Mouse (Mus musculus): ENCODE data around the gene Krt27. TPM values are rescaled to one million over a fixed set of nuclear protein-coding genes. Genes with fewer than 3 reads are reported as not detected.
A peak's percentile ranks its signal among the peaks of the same experiment; 100 is the strongest.

Gene Krt27
- total RNA-seq, 2 experiments from 2014 or later = not detected

DNA sequence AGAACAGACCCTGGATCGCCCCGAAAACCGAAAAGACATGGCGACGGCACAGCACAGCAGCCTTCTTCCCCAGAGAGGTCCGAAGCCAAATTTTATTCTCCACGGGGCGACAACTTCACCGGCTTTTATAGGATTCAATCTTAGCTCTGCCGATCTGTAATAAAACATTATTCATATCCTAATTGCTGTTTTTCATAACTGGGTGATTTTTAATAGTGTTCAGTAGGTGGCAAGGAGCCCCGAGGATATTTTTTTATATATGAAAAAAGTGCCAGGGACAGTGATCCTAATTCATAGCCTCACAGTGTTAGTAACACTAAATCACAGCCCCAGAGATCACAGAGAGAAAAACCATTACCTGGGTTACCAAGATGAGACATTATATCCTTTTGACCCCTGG lies 13.0 kb downstream of the Krt27 start, which contains the start of gene Krt26:
Gene Krt26, minus strand, starts transcription at position 101 of the 400 bp plus-strand sequence.
- ATAC-seq (replicated peaks; ENCODE audit: low FRiP score, low TSS enrichment, poor library complexity, severe bottlenecking) = no peak

DNA sequence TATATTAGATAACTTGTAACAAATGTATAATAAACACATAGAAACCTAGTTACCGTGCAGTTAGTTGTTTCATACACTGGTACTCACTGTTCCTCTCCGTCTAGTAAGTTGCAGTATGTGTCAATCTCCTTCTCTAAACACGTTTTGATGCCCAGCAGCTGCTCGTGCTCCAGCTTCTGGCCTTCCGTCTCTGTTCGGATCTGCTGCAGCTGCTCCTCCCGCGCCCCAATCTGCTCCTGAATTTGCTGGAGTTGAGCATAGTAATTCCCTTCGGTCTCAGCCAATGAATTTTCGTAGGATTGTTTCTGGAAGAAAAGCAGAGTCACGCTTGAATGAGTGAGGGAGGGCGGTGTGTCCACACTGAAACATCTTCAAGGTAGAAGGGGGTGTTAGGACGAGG lies 17.5 kb downstream of the Krt27 start:
- no peak for ATAC-seq (replicated peaks; ENCODE audit: low FRiP score, low TSS enrichment, poor library complexity, severe bottlenecking)

- ATAC-seq (replicated peaks; ENCODE audit: low FRiP score, low TSS enrichment, poor library complexity, severe bottlenecking) = no peak
These were observed 21.2 kb downstream of the Krt27 start for GRCm38 (mm10) chr11:99329655-99330054.

GRCm38 (mm10) chr11:99322851-99323250 lies 28.1 kb downstream of the Krt27 start, which contains the start of gene Krt25:
Gene Krt25, minus strand, starts transcription at chr11:99322951.
- no peak for ATAC-seq (replicated peaks; ENCODE audit: low FRiP score, low TSS enrichment, poor library complexity, severe bottlenecking)

- no peak for ATAC-seq (replicated peaks; ENCODE audit: low FRiP score, low TSS enrichment, poor library complexity, severe bottlenecking)
These were observed 29.8 kb downstream of the Krt27 start for GRCm38 (mm10) chr11:99321094-99321493.

- ATAC-seq (replicated peaks; ENCODE audit: low FRiP score, low TSS enrichment, poor library complexity, severe bottlenecking) = no peak
These were observed 31.8 kb downstream of the Krt27 start for GRCm38 (mm10) chr11:99319127-99319526.

GRCm38 (mm10) chr11:99316543-99316942 lies 34.4 kb downstream of the Krt27 start:
- no peak for ATAC-seq (replicated peaks; ENCODE audit: low FRiP score, low TSS enrichment, poor library complexity, severe bottlenecking)

GRCm38 (mm10) chr11:99314594-99314993 lies 36.3 kb downstream of the Krt27 start:
- ATAC-seq (replicated peaks; ENCODE audit: low FRiP score, low TSS enrichment, poor library complexity, severe bottlenecking) = no peak

DNA sequence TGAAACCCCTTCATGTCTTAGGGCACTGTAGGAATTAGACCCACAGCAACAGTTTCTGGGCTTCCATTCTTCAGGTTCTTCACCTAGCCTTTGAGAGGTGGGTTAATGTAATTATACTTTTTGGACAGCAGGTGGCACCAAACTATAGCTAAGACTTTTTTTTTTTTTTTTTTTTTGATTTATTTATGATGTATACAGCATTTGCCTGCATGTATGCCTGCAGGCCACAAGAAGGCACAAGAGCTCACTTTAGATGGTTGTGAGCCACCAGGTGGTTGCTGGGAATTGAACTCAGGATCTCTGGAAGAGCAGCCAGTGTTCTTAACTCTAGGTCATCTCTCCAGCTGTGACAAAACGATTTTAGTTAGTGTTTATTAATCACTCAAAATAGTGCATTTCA lies 40.0 kb downstream of the Krt27 start:
- ATAC-seq (replicated peaks; ENCODE audit: low FRiP score, low TSS enrichment, poor library complexity, severe bottlenecking) = peak; percentile 47; the same call in 1 of the 2 replicates

DNA sequence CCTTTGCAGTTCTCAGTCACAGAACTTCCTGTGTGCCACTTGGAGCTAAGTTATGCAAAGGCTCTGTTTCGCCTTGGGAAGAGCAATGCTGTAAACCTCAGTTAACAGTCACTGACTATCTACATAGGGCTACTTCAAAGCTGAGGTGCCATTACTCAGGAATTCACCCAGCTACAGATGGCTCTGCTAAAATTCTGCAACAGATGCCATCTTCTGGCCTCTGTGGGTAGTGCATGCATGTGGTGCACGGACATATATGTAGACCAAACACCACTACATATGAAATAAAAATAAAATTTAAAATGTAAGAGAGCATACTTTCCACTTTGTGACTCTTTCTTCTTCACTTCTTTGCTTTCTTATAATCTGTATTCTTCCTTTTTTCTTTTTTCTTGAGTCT lies 43.3 kb downstream of the Krt27 start:
- ATAC-seq (replicated peaks; ENCODE audit: low FRiP score, low TSS enrichment, poor library complexity, severe bottlenecking) = peak; percentile 67

Other genes starting within 250 kb of the Krt27 start
- gene Ccr7, start 196.0 kb downstream of the Krt27 start, total RNA-seq (2014; fragmentation: Nextera tagmentation) = 0.47 TPM in 1 of 2 replicates, not detected in the other
- gene Ccr7, start 196.0 kb downstream of the Krt27 start, total RNA-seq (2017) = not detected in 2 replicates
- gene Smarce1, start 120.1 kb downstream of the Krt27 start, total RNA-seq (2014; fragmentation: Nextera tagmentation) = 113 and 114 TPM in 2 replicates
- 223 and 323 TPM in 2 replicates for gene Smarce1, start 120.1 kb downstream of the Krt27 start, total RNA-seq (2017)
- gene Krt222, start 107.0 kb downstream of the Krt27 start, total RNA-seq (2014; fragmentation: Nextera tagmentation) = not detected in 2 replicates
- not detected in 2 replicates for gene Krt222, start 107.0 kb downstream of the Krt27 start, total RNA-seq (2017)
- gene Krt24, start 65.8 kb downstream of the Krt27 start, total RNA-seq (2014; fragmentation: Nextera tagmentation) = not detected in 2 replicates
- not detected in 2 replicates for gene Krt24, start 65.8 kb downstream of the Krt27 start, total RNA-seq (2017)
- not detected in 2 replicates for gene Krt25, start 28.2 kb downstream of the Krt27 start, total RNA-seq (2014; fragmentation: Nextera tagmentation)
- not detected in 2 replicates for gene Krt25, start 28.2 kb downstream of the Krt27 start, total RNA-seq (2017)
- gene Krt26, start 13.1 kb downstream of the Krt27 start, total RNA-seq (2014; fragmentation: Nextera tagmentation) = not detected in 2 replicates
- gene Krt26, start 13.1 kb downstream of the Krt27 start, total RNA-seq (2017) = not detected in 2 replicates
- gene Krt28, start 23.8 kb upstream of the Krt27 start, total RNA-seq (2014; fragmentation: Nextera tagmentation) = not detected in 2 replicates
- not detected in 2 replicates for gene Krt28, start 23.8 kb upstream of the Krt27 start, total RNA-seq (2017)
- 0.59 and 4.9 TPM in 2 replicates for gene Krt10, start 38.3 kb upstream of the Krt27 start, total RNA-seq (2014; fragmentation: Nextera tagmentation)
- gene Krt10, start 38.3 kb upstream of the Krt27 start, total RNA-seq (2017) = not detected in 2 replicates
- not detected in 2 replicates for gene Krt12, start 71.2 kb upstream of the Krt27 start, total RNA-seq (2014; fragmentation: Nextera tagmentation)
- not detected in 2 replicates for gene Krt12, start 71.2 kb upstream of the Krt27 start, total RNA-seq (2017)
- gene Krt20, start 87.0 kb upstream of the Krt27 start, total RNA-seq (2014; fragmentation: Nextera tagmentation) = not detected in 2 replicates
- gene Krt20, start 87.0 kb upstream of the Krt27 start, total RNA-seq (2017) = not detected in 2 replicates
- not detected in 2 replicates for gene Krt23, start 142.0 kb upstream of the Krt27 start, total RNA-seq (2014; fragmentation: Nextera tagmentation)
- not detected in 2 replicates for gene Krt23, start 142.0 kb upstream of the Krt27 start, total RNA-seq (2017)
- gene Krt39, start 170.2 kb upstream of the Krt27 start, total RNA-seq (2014; fragmentation: Nextera tagmentation) = not detected in 2 replicates
- not detected in 2 replicates for gene Krt39, start 170.2 kb upstream of the Krt27 start, total RNA-seq (2017)
- not detected in 2 replicates for gene Krt40, start 192.1 kb upstream of the Krt27 start, total RNA-seq (2014; fragmentation: Nextera tagmentation)
- gene Krt40, start 192.1 kb upstream of the Krt27 start, total RNA-seq (2017) = not detected in 2 replicates
- not detected in 2 replicates for gene Krtap3-3, start 199.8 kb upstream of the Krt27 start, total RNA-seq (2014; fragmentation: Nextera tagmentation)
- not detected in 2 replicates for gene Krtap3-3, start 199.8 kb upstream of the Krt27 start, total RNA-seq (2017)
- not detected in 2 replicates for gene Krtap3-2, start 205.7 kb upstream of the Krt27 start, total RNA-seq (2014; fragmentation: Nextera tagmentation)
- not detected in 2 replicates for gene Krtap3-2, start 205.7 kb upstream of the Krt27 start, total RNA-seq (2017)
- not detected in 2 replicates for gene Gm11939, start 208.4 kb upstream of the Krt27 start, total RNA-seq (2014; fragmentation: Nextera tagmentation)
- gene Gm11939, start 208.4 kb upstream of the Krt27 start, total RNA-seq (2017) = not detected in 2 replicates
- gene Krtap3-1, start 215.5 kb upstream of the Krt27 start, total RNA-seq (2014; fragmentation: Nextera tagmentation) = not detected in 2 replicates
- gene Krtap3-1, start 215.5 kb upstream of the Krt27 start, total RNA-seq (2017) = not detected in 2 replicates
- not detected in 2 replicates for gene Krtap1-5, start 229.9 kb upstream of the Krt27 start, total RNA-seq (2014; fragmentation: Nextera tagmentation)
- gene Krtap1-5, start 229.9 kb upstream of the Krt27 start, total RNA-seq (2017) = not detected in 2 replicates
- gene Krtap1-4, start 232.6 kb upstream of the Krt27 start, total RNA-seq (2014; fragmentation: Nextera tagmentation) = not detected in 2 replicates
- not detected in 2 replicates for gene Krtap1-4, start 232.6 kb upstream of the Krt27 start, total RNA-seq (2017)
- gene Krtap1-3, start 240.2 kb upstream of the Krt27 start, total RNA-seq (2014; fragmentation: Nextera tagmentation) = not detected in 2 replicates
- not detected in 2 replicates for gene Krtap1-3, start 240.2 kb upstream of the Krt27 start, total RNA-seq (2017)
- gene Krtap9-3, start 247.0 kb upstream of the Krt27 start, total RNA-seq (2014; fragmentation: Nextera tagmentation) = not detected in 2 replicates
- not detected in 2 replicates for gene Krtap9-3, start 247.0 kb upstream of the Krt27 start, total RNA-seq (2017)